Mouse (Mus musculus) ES-CJ7 (cell line): Measurements from ENCODE around the gene Gm4301.
"Not testable (repeated sequence)": the region's sequence is repeated elsewhere in the genome, so short reads cannot be mapped to it uniquely, and the experiment has no call there.

ENCODE experiments used
- DNase-seq: peaks from one replicate; pipeline ENCODE4 v3.0.0; 2011; ENCODE audit warnings: low read depth, low spot score

The Gm4301 gene

GRCm38 (mm10) chr10:100335376-100335775 lies at the start of gene Gm4301:
Gm4301 (plus strand) TSS chr10:100335676.
- not testable (repeated sequence) for DNase-seq

- DNase-seq: no peak
Measured at GRCm38 (mm10) chr10:100296105-100296504, 39.4 kb upstream of the Gm4301 start.

- DNase-seq: not testable (repeated sequence)
Measured at GRCm38 (mm10) chr10:100300106-100300505, 35.4 kb upstream of the Gm4301 start.

DNA sequence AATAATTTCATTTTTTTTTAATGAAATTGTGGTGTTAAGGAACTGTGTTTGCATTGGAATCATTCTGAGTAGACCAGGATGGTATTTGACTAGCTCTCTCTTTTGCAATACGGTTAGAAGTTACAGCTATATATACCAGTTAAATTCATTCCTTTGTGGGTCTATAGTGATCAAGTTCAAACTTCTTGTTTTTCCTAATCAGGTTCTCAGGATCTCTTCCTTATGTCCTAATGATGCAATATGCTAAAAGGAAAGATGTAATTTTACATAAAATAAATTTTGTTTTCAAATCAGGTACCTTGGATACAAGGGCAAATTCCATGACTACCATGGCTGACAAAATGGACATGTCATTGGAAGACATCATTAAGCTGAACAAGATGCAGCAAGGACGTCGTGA lies 5.1 kb downstream of the Gm4301 start, which contains the start of gene Gm4302:
Gene Gm4302, plus strand, starts transcription at position 301 of the 400 bp plus-strand sequence.
- DNase-seq: not testable (repeated sequence)

GRCm38 (mm10) chr10:100345672-100346071 lies 10.2 kb downstream of the Gm4301 start, which contains the start of gene Gm4303:
Gm4303 (plus strand) TSS chr10:100345972.
- DNase-seq: not testable (repeated sequence)

DNA sequence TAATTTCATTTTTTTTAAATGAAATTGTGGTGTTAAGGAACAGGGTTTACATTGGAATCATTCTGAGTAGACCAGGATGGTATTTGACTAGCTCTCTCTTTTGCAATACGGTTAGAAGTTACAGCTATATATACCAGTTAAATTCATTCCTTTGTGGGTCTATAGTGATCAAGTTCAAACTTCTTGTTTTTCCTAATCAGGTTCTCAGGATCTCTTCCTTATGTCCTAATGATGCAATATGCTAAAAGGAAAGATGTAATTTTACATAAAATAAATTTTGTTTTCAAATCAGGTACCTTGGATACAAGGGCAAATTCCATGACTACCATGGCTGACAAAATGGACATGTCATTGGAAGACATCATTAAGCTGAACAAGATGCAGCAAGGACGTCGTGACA lies 15.3 kb downstream of the Gm4301 start, which contains the start of gene Gm4305:
Gene Gm4305, plus strand, starts transcription at position 301 of the 400 bp plus-strand sequence.
- DNase-seq: not testable (repeated sequence)

DNA sequence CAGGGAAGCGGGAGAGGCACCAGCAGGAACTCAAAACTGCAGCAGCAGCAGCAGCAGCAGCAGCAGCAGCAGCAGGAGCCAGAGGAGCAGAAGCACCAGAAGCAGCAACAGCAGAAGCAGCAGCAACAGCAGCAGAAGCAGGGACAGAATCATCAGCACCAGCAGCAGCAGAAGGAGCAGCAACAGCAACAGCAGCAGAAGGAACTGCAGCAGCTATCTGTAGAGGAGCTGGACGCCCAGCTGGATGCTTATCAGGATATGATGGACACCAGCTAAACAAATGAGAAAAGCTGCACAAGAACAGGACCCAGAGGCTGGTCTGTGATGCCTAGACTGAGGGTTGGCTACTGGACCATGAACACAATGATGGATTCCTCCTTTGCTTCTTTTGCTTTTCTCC lies 21.4 kb downstream of the Gm4301 start:
- not testable (repeated sequence) for DNase-seq

DNA sequence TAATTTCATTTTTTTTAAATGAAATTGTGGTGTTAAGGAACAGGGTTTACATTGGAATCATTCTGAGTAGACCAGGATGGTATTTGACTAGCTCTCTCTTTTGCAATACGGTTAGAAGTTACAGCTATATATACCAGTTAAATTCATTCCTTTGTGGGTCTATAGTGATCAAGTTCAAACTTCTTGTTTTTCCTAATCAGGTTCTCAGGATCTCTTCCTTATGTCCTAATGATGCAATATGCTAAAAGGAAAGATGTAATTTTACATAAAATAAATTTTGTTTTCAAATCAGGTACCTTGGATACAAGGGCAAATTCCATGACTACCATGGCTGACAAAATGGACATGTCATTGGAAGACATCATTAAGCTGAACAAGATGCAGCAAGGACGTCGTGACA lies 25.6 kb downstream of the Gm4301 start, which contains the start of gene Gm4307:
Gene Gm4307, plus strand, starts transcription at position 301 of the 400 bp plus-strand sequence.
- not testable (repeated sequence) for DNase-seq

- DNase-seq: not testable (repeated sequence)
Measured at GRCm38 (mm10) chr10:100382460-100382859, 47.0 kb downstream of the Gm4301 start, which contains the start of gene Gm4312. Gm4312 (minus strand) TSS chr10:100382560.
